Mouse (Mus musculus) hematopoietic stem cell, adult 5-6 weeks (primary cell): ENCODE measurements around the gene Muc3. TPM values are rescaled to one million over a fixed set of nuclear protein-coding genes. Genes with fewer than 3 reads are reported as not detected.

Experiments
- ATAC-seq, 2 experiments: fragments of 125-278 bp in 1 of 2; replicated peaks in 1 of 2; 2 replicates each; pipeline ENCODE4 v1.8.0; 2016 to 2017; ENCODE audit warnings: inconsistent platforms in 2 of 2, mild to moderate bottlenecking in 2 of 2, moderate number of reproducible peaks in 2 of 2, low read depth in 1 of 2, moderate TSS enrichment in 1 of 2; ENCODE audit not compliant: low FRiP score in 2 of 2, poor library complexity in 2 of 2, severe bottlenecking in 2 of 2, insufficient read depth in 1 of 2, low TSS enrichment in 1 of 2
- total RNA-seq: library from RNA; stranded (forward); fragments of 172-1452, 232-1000 nt; gene quantifications from 2 replicates; pipeline ENCODE4 v1.2.3, GENCODE M21; 2017

Muc3 gene
- total RNA-seq, 1 experiment from 2014 or later: 0.89 TPM

GRCm38 (mm10) chr5:137106434-137106833, 42.7 kb downstream of the Muc3 start:
- no peak for ATAC-seq

- ATAC-seq: no peak
Measured at GRCm38 (mm10) chr5:137103969-137104368, 45.2 kb downstream of the Muc3 start.

- peak; percentile 87 to 91 for ATAC-seq
Measured at GRCm38 (mm10) chr5:137102575-137103522, 46.3 kb downstream of the Muc3 start.

- no peak for ATAC-seq
Measured at GRCm38 (mm10) chr5:137102078-137102477, 47.0 kb downstream of the Muc3 start.

GRCm38 (mm10) chr5:137100660-137101059, 48.5 kb downstream of the Muc3 start:
- no peak for ATAC-seq

- ATAC-seq: no peak
Measured at GRCm38 (mm10) chr5:137098418-137098817, 50.7 kb downstream of the Muc3 start.

- no peak for ATAC-seq
Measured at GRCm38 (mm10) chr5:137096037-137096436, 53.1 kb downstream of the Muc3 start.

- ATAC-seq: peak in 1 of 2 experiments; percentile 69; a peak in 2 of 4 replicates
Measured at GRCm38 (mm10) chr5:137095135-137095534, 54.0 kb downstream of the Muc3 start.

GRCm38 (mm10) chr5:137093720-137094119, 55.4 kb downstream of the Muc3 start:
- ATAC-seq: no peak

- ATAC-seq: peak in 1 of 2 experiments; percentile 64; a peak in 1 of 4 replicates
Measured at GRCm38 (mm10) chr5:137091560-137091959, 57.6 kb downstream of the Muc3 start.

- no peak for ATAC-seq
Measured at GRCm38 (mm10) chr5:137090870-137091269, 58.3 kb downstream of the Muc3 start.

GRCm38 (mm10) chr5:137087410-137087809, 61.7 kb downstream of the Muc3 start:
- no peak for ATAC-seq

GRCm38 (mm10) chr5:137085731-137086130, 63.4 kb downstream of the Muc3 start:
- ATAC-seq: no peak

- no peak for ATAC-seq
Measured at GRCm38 (mm10) chr5:137085021-137085420, 64.1 kb downstream of the Muc3 start.

Other genes with a start within 250 kb of the Muc3 start
- 7.3 and 12.8 TPM in 2 replicates for gene Ift22, start 241.2 kb downstream of the Muc3 start, total RNA-seq
- gene Fis1, start 196.0 kb downstream of the Muc3 start, total RNA-seq: 56.8 and 146 TPM in 2 replicates
- 0.40 and 9.1 TPM in 2 replicates for gene Cldn15, start 182.7 kb downstream of the Muc3 start, total RNA-seq
- gene Plod3, start 162.3 kb downstream of the Muc3 start, total RNA-seq: 33.3 and 37.8 TPM in 2 replicates
- gene Znhit1, start 161.3 kb downstream of the Muc3 start, total RNA-seq: 14.8 and 38.6 TPM in 2 replicates
- 0.10 TPM in 1 of 2 replicates, not detected in the other for gene Vgf, start 122.9 kb downstream of the Muc3 start, total RNA-seq
- gene Ap1s1, start 103.2 kb downstream of the Muc3 start, total RNA-seq: 39.7 and 42.4 TPM in 2 replicates
- not detected in 2 replicates for gene Serpine1, start 77.1 kb downstream of the Muc3 start, total RNA-seq
- gene Trim56, start 33.1 kb downstream of the Muc3 start, total RNA-seq: 35.8 and 48.8 TPM in 2 replicates
- 1.6 TPM in 1 of 2 replicates, not detected in the other for gene Muc3a, start 63.1 kb upstream of the Muc3 start, total RNA-seq
- 1.3 and 1.9 TPM in 2 replicates for gene Ache, start 138.2 kb upstream of the Muc3 start, total RNA-seq
- gene Ufsp1, start 145.3 kb upstream of the Muc3 start, total RNA-seq: 0.94 and 3.6 TPM in 2 replicates
- gene Srrt, start 158.4 kb upstream of the Muc3 start, total RNA-seq: 313 and 317 TPM in 2 replicates
- gene Trip6, start 165.1 kb upstream of the Muc3 start, total RNA-seq: 17.0 and 21.4 TPM in 2 replicates
- 4.2 and 8.9 TPM in 2 replicates for gene Slc12a9, start 184.3 kb upstream of the Muc3 start, total RNA-seq
- gene Ephb4, start 200.8 kb upstream of the Muc3 start, total RNA-seq: 1.3 and 3.7 TPM in 2 replicates